Mouse (Mus musculus) midbrain, embryonic 13.5 days (tissue): Measurements from ENCODE around the gene Adcy10. TPM values are rescaled to one million over a fixed set of nuclear protein-coding genes. Genes with fewer than 3 reads are reported as not detected.

Source experiments
- ATAC-seq: fragments of 200-750 bp; cut with Nextera tagmentation; 2 replicates; pipeline ENCODE4 v1.8.0; 2017; ENCODE audit warnings: mild to moderate bottlenecking, moderate TSS enrichment, moderate library complexity
- H3K27ac ChIP-seq: fragments of 300-500 bp; sonication (generic); 2 replicates; pipeline ENCODE4 v1.5.1; 2015; ENCODE audit warnings: inconsistent platforms, mild to moderate bottlenecking, moderate library complexity
- H3K27me3 ChIP-seq: fragments of 300-500 bp; sonication (generic); 2 replicates; pipeline ENCODE4 v1.6.1; 2015; ENCODE audit warnings: mild to moderate bottlenecking, inconsistent platforms
- H3K36me3 ChIP-seq: fragments of 300-500 bp; sonication (generic); 2 replicates; pipeline ENCODE4 v1.6.1; 2015; ENCODE audit warnings: mild to moderate bottlenecking, inconsistent platforms
- H3K4me1 ChIP-seq: fragments of 300-500 bp; sonication (generic); replicated peaks from 2 replicates; pipeline ENCODE4 v1.6.1; 2015; ENCODE audit warnings: inconsistent platforms
- H3K4me2 ChIP-seq: fragments of 300-500 bp; sonication (generic); replicated peaks from 2 replicates; pipeline ENCODE4 v1.6.1; 2015; ENCODE audit warnings: moderate library complexity, mild to moderate bottlenecking, inconsistent platforms
- H3K4me3 ChIP-seq: fragments of 300-500 bp; sonication (generic); replicated peaks from 2 replicates; pipeline ENCODE4 v1.5.1; 2015; ENCODE audit warnings: mild to moderate bottlenecking, inconsistent platforms
- H3K9ac ChIP-seq: fragments of 300-500 bp; sonication (generic); replicated peaks from 2 replicates; pipeline ENCODE4 v1.6.1; 2015; ENCODE audit warnings: mild to moderate bottlenecking, inconsistent platforms
- H3K9me3 ChIP-seq: fragments of 300-500 bp; sonication (generic); 2 replicates; pipeline ENCODE4 v1.6.1; 2016; ENCODE audit warnings: mild to moderate bottlenecking, inconsistent platforms
- WGBS: fragments of 180-500 bp; shearing (Covaris S2); methylation state at CpG from one replicate; pipeline ENCODE4 v1.1.7; 2015; 5-methylcytosine and 5-hydroxymethylcytosine counted together
- polyA plus RNA-seq: library from polyadenylated mRNA; unstranded; fragments of >200 nt; fragmentation: Nextera tagmentation; extraction: Ambion mirVana; gene quantifications from 2 replicates; pipeline ENCODE4 v1.2.1, GENCODE M21; 2015

The Adcy10 gene
- polyA plus RNA-seq, 1 experiment from 2014 or later, result 0.11 TPM

GRCm38 (mm10) chr1:165464574-165464973, 20.4 kb upstream of the Adcy10 start:
- Histone ChIP-seq H3K9me3 (no peaks in the 10 kb centered on the region), H3K4me1 (peaks cover 12% of the 10 kb centered on the region), H3K9ac (no peak overlapping the region), H3K4me2 (no peak overlapping the region), H3K4me3 (no peak overlapping the region), H3K27me3 (no peaks in the 10 kb centered on the region), H3K36me3 (no peaks in the 10 kb centered on the region), H3K27ac (no peak overlapping the region)
- 90% methylated on average over 3 of the region's 3 CpGs for WGBS
- ATAC-seq, result no peak

GRCm38 (mm10) chr1:165468971-165469370, 16.0 kb upstream of the Adcy10 start:
- Histone ChIP-seq H3K36me3 (no peaks in the 10 kb centered on the region), H3K27me3 (no peaks in the 10 kb centered on the region)
- ATAC-seq, result no peak

GRCm38 (mm10) chr1:165469717-165470116, 15.3 kb upstream of the Adcy10 start:
- Histone ChIP-seq H3K9me3 (no peaks in the 10 kb centered on the region), H3K4me3 (no peak overlapping the region), H3K4me2 (no peak overlapping the region), H3K9ac (no peak overlapping the region), H3K27me3 (no peaks in the 10 kb centered on the region), H3K27ac (no peak overlapping the region), H3K4me1 (no peaks in the 10 kb centered on the region), H3K36me3 (no peaks in the 10 kb centered on the region)
- no peak for ATAC-seq

More at GRCm38 (mm10) chr1:165468971-165469370, 16.0 kb upstream of the Adcy10 start:
- Histone ChIP-seq H3K4me1 (no peaks in the 10 kb centered on the region), H3K9ac (no peak overlapping the region), H3K4me2 (no peak overlapping the region), H3K9me3 (no peaks in the 10 kb centered on the region), H3K4me3 (no peak overlapping the region), H3K27ac (no peak overlapping the region)

- Histone ChIP-seq H3K4me2 (no peak overlapping the region), H3K4me1 (no peaks in the 10 kb centered on the region), H3K9me3 (no peaks in the 10 kb centered on the region), H3K27ac (no peak overlapping the region), H3K27me3 (no peaks in the 10 kb centered on the region), H3K36me3 (no peaks in the 10 kb centered on the region), H3K9ac (no peak overlapping the region), H3K4me3 (no peak overlapping the region)
- WGBS, result 94% methylated on average over 1 of the region's 1 CpGs
- ATAC-seq, result no peak
Observed at GRCm38 (mm10) chr1:165471490-165471889, 13.5 kb upstream of the Adcy10 start.

GRCm38 (mm10) chr1:165486108-165486507, 1.1 kb downstream of the Adcy10 start:
- no peak overlapping the region for H3K4me3 ChIP-seq
- ATAC-seq, result no peak
- peaks cover 9% of the 10 kb centered on the region for H3K36me3 ChIP-seq
- no peaks in the 10 kb centered on the region for H3K4me1 ChIP-seq
- H3K27me3 ChIP-seq, result no peaks in the 10 kb centered on the region
- 94% methylated on average over 2 of the region's 2 CpGs for WGBS
- H3K4me2 ChIP-seq, result no peak overlapping the region
- no peak overlapping the region for H3K27ac ChIP-seq
- no peaks in the 10 kb centered on the region for H3K9me3 ChIP-seq
- H3K9ac ChIP-seq, result no peak overlapping the region

- Histone ChIP-seq H3K4me2 (no peak overlapping the region), H3K9ac (no peak overlapping the region), H3K27me3 (no peaks in the 10 kb centered on the region), H3K4me1 (no peaks in the 10 kb centered on the region), H3K36me3 (no peaks in the 10 kb centered on the region), H3K27ac (no peak overlapping the region), H3K4me3 (no peak overlapping the region), H3K9me3 (no peaks in the 10 kb centered on the region)
- WGBS, result 85% methylated on average over 4 of the region's 4 CpGs
- ATAC-seq, result no peak
Observed at GRCm38 (mm10) chr1:165489197-165489596, 4.2 kb downstream of the Adcy10 start.

- Histone ChIP-seq H3K4me3 (no peak overlapping the region), H3K4me2 (no peak overlapping the region), H3K9me3 (no peaks in the 10 kb centered on the region), H3K4me1 (no peaks in the 10 kb centered on the region), H3K27me3 (no peaks in the 10 kb centered on the region), H3K9ac (no peak overlapping the region), H3K27ac (no peak overlapping the region), H3K36me3 (no peaks in the 10 kb centered on the region)
- no peak for ATAC-seq
- WGBS, result 54% methylated on average over 3 of the region's 3 CpGs
Observed at GRCm38 (mm10) chr1:165498856-165499255, 13.9 kb downstream of the Adcy10 start.

- Histone ChIP-seq H3K27ac (no peak overlapping the region), H3K4me3 (no peak overlapping the region), H3K9me3 (no peaks in the 10 kb centered on the region), H3K4me1 (no peaks in the 10 kb centered on the region), H3K9ac (no peak overlapping the region), H3K4me2 (no peak overlapping the region), H3K36me3 (no peaks in the 10 kb centered on the region), H3K27me3 (no peaks in the 10 kb centered on the region)
- no peak for ATAC-seq
- 71% methylated on average over 10 of the region's 10 CpGs for WGBS
Observed at GRCm38 (mm10) chr1:165503307-165504024, 18.5 kb downstream of the Adcy10 start.

GRCm38 (mm10) chr1:165506303-165506702, 21.3 kb downstream of the Adcy10 start:
- no peak overlapping the region for H3K9ac ChIP-seq
- no peaks in the 10 kb centered on the region for H3K27me3 ChIP-seq
- H3K27ac ChIP-seq, result no peak overlapping the region
- H3K4me3 ChIP-seq, result no peak overlapping the region
- no peak overlapping the region for H3K4me2 ChIP-seq
- no peaks in the 10 kb centered on the region for H3K9me3 ChIP-seq
- H3K4me1 ChIP-seq, result no peaks in the 10 kb centered on the region
- no peaks in the 10 kb centered on the region for H3K36me3 ChIP-seq
- 90% methylated on average over 6 of the region's 6 CpGs for WGBS
- no peak for ATAC-seq

GRCm38 (mm10) chr1:165510161-165510560, 25.2 kb downstream of the Adcy10 start:
- H3K4me1 ChIP-seq, result no peaks in the 10 kb centered on the region
- WGBS, result 91% methylated on average over 6 of the region's 6 CpGs

GRCm38 (mm10) chr1:165520716-165521115, 35.7 kb downstream of the Adcy10 start:
- 92% methylated on average over 7 of the region's 7 CpGs for WGBS
- H3K27ac ChIP-seq, result no peak overlapping the region

More at GRCm38 (mm10) chr1:165510161-165510560, 25.2 kb downstream of the Adcy10 start:
- Histone ChIP-seq H3K27me3 (no peaks in the 10 kb centered on the region), H3K4me3 (no peak overlapping the region), H3K36me3 (no peaks in the 10 kb centered on the region), H3K9ac (no peak overlapping the region), H3K9me3 (no peaks in the 10 kb centered on the region), H3K27ac (no peak overlapping the region), H3K4me2 (no peak overlapping the region)
- ATAC-seq, result no peak

GRCm38 (mm10) chr1:165536079-165536675, 51.2 kb downstream of the Adcy10 start:
- no peaks in the 10 kb centered on the region for H3K4me1 ChIP-seq
- no peaks in the 10 kb centered on the region for H3K36me3 ChIP-seq
- WGBS, result 73% methylated on average over 12 of the region's 12 CpGs
- ATAC-seq, result no peak
- no peak overlapping the region for H3K9ac ChIP-seq
- no peak overlapping the region for H3K27ac ChIP-seq
- no peaks in the 10 kb centered on the region for H3K27me3 ChIP-seq
- no peak overlapping the region for H3K4me2 ChIP-seq
- no peak overlapping the region for H3K4me3 ChIP-seq
- H3K9me3 ChIP-seq, result no peaks in the 10 kb centered on the region

More at GRCm38 (mm10) chr1:165520716-165521115, 35.7 kb downstream of the Adcy10 start:
- Histone ChIP-seq H3K4me2 (no peak overlapping the region), H3K9ac (no peak overlapping the region), H3K36me3 (no peaks in the 10 kb centered on the region), H3K4me1 (no peaks in the 10 kb centered on the region), H3K4me3 (no peak overlapping the region), H3K9me3 (no peaks in the 10 kb centered on the region), H3K27me3 (no peaks in the 10 kb centered on the region)
- ATAC-seq, result no peak
